Mouse (Mus musculus): ENCODE results near the gene Hyal1. TPM values are rescaled to one million over a fixed set of nuclear protein-coding genes. Genes with fewer than 3 reads are reported as not detected.
"Not testable (repeated sequence)": the region's sequence is repeated elsewhere in the genome, so short reads cannot be mapped to it uniquely, and the experiment has no call there.

Gene Hyal1
- polyA plus RNA-seq, 1 experiment: 3.3 TPM

GRCm38 (mm10) chr9:107556346-107556745, 20.4 kb upstream of the Hyal1 start:
- Histone ChIP-seq H3K36me3 (ENCODE audit: control insufficient read depth, insufficient read depth) (peaks cover 43% of the 10 kb centered on the region), H3K27me3 (ENCODE audit: control insufficient read depth, insufficient read depth, insufficient read length) (no peaks in the 10 kb centered on the region)
- TF ChIP-seq E2F4 (IDR thresholded peaks at IDR 0.05; ENCODE audit: insufficient read depth) (no peak), USF1 (IDR thresholded peaks at IDR 0.05; ENCODE audit: low read depth) (no peak)

GRCm38 (mm10) chr9:107563029-107563581, 13.6 kb upstream of the Hyal1 start, which contains the start of gene Tusc2:
Gene Tusc2 (plus strand): TSS chr9:107563255.
- Histone ChIP-seq H3K79me2 (ENCODE audit: control insufficient read depth, insufficient read depth) (peaks cover 14% of the 10 kb centered on the region), H3ac (ENCODE audit: control insufficient read depth, insufficient read length) (peak within 1 kb of the TSS; percentile 43), H3K4me3 (peak within 1 kb of the TSS; percentile 41), H3K36me3 (ENCODE audit: control insufficient read depth, insufficient read depth) (peaks cover 38% of the 10 kb centered on the region), H3K27me3 (ENCODE audit: control insufficient read depth, insufficient read depth, insufficient read length) (no peaks in the 10 kb centered on the region), H3K4me2 (ENCODE audit: low read depth) (peak within 1 kb of the TSS; percentile 80)
- TF ChIP-seq POLR2A (IDR thresholded peaks at IDR 0.05; ENCODE audit: insufficient read length, low read depth) (peak; percentile 70), USF1 (IDR thresholded peaks at IDR 0.05; ENCODE audit: low read depth) (no peak), CEBPB (IDR thresholded peaks at IDR 0.05; ENCODE audit: insufficient read depth, poor library complexity, severe bottlenecking) (no peak), MAX (IDR thresholded peaks at IDR 0.05; ENCODE audit: low read depth) (no peak), TCF12 (IDR thresholded peaks at IDR 0.05; ENCODE audit: insufficient read depth, poor library complexity, severe bottlenecking) (no peak), REST (IDR thresholded peaks at IDR 0.05; ENCODE audit: insufficient read depth, insufficient read length) (no peak), SRF (IDR thresholded peaks at IDR 0.05; ENCODE audit: control insufficient read depth, insufficient read length, low read depth) (no peak), E2F4 (IDR thresholded peaks at IDR 0.05; ENCODE audit: insufficient read depth) (no peak), POLR2AphosphoS2 (IDR thresholded peaks at IDR 0.05; ENCODE audit: insufficient read length, low read depth) (peak; percentile 100), MYOD1 (IDR thresholded peaks at IDR 0.05; ENCODE audit: control insufficient read depth in 1 of 3, insufficient read length in 2 of 3, low read depth in 2 of 3) (no peak), MYOG (IDR thresholded peaks at IDR 0.05; ENCODE audit: control insufficient read depth in 1 of 3, insufficient read depth in 1 of 3, insufficient read length in 2 of 3, low read depth in 2 of 3) (peak in 1 of 3 experiments; percentile 41), TCF3 (IDR thresholded peaks at IDR 0.05; ENCODE audit: insufficient read length, low read depth) (no peak)

More at GRCm38 (mm10) chr9:107556346-107556745, 20.4 kb upstream of the Hyal1 start:
- H3K79me2 ChIP-seq (ENCODE audit: control insufficient read depth, insufficient read depth): peaks cover 52% of the 10 kb centered on the region
- H3K4me2 ChIP-seq (ENCODE audit: low read depth): peak overlapping the region; percentile 48
- H3ac ChIP-seq (ENCODE audit: control insufficient read depth, insufficient read length): no peak overlapping the region
- H3K4me3 ChIP-seq: peak overlapping the region; percentile 96

DNA sequence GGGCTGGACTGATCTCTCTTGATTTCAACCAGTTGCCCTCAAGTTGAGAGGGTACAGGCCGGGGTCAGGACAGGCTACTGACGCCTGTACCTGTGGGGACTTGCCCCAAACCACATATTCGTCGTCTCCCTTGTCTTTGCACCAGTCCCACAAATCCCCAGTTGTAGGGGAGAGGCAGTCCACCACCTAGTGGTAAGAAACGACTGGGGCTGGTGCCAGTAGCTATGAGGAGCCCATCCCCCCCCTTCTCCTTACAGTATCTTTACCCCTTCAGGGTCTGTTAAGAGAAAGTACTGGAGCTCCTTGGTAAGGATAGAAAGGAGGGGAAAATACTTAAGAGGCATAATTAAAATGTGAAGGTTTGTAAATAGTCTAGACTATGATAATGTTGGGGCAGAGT, 11.2 kb upstream of the Hyal1 start:
- Histone ChIP-seq H3K79me2 (ENCODE audit: control insufficient read depth, insufficient read depth) (peaks cover 20% of the 10 kb centered on the region), H3K36me3 (ENCODE audit: control insufficient read depth, insufficient read depth) (peaks cover 14% of the 10 kb centered on the region)
- not testable (repeated sequence) for H3ac ChIP-seq (ENCODE audit: control insufficient read depth, insufficient read length); H3K27me3 ChIP-seq (ENCODE audit: control insufficient read depth, insufficient read depth, insufficient read length); H3K4me3 ChIP-seq; H3K4me2 ChIP-seq (ENCODE audit: low read depth)

DNA sequence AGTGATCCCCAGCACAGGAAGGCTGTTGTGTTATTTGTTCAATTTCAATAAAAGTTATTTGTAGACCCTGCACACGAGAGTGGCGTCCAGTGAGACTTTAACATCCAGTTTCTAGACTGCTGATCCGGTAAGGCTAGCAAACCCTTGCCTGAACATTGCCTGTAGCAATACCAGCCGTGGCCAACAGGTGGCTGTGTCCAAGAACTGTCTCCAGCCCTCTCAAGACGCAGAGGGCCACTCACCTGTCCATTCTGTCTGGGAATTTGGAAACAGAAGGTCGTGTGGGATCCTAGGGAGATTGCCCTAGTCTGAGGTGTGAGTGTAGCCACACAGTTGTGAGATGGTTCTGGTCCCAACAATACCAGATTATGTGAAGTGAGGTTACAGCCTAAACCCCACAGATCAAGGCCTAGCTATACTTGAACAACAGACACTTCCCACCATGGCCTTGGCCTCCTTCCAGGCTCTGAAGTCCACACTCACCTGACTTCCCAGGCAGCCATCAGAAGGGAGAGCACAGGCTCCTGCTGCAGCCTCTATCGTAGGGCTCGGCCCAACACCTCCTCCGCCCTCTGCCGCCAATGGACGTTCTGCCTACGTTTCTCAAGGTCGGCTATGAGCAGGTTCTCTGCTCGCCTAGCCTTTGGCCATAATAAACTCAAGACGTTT, 10.6 kb upstream of the Hyal1 start:
- Histone ChIP-seq H3K4me2 (ENCODE audit: low read depth) (no peak overlapping the region), H3K4me3 (no peak overlapping the region), H3K36me3 (ENCODE audit: control insufficient read depth, insufficient read depth) (peaks cover 8% of the 10 kb centered on the region), H3K79me2 (ENCODE audit: control insufficient read depth, insufficient read depth) (peaks cover 20% of the 10 kb centered on the region), H3K27me3 (ENCODE audit: control insufficient read depth, insufficient read depth, insufficient read length) (no peaks in the 10 kb centered on the region), H3ac (ENCODE audit: control insufficient read depth, insufficient read length) (no peak overlapping the region)
- TF ChIP-seq POLR2AphosphoS2 (IDR thresholded peaks at IDR 0.05; ENCODE audit: insufficient read length, low read depth) (peak; percentile 16), USF1 (IDR thresholded peaks at IDR 0.05; ENCODE audit: low read depth) (no peak), E2F4 (IDR thresholded peaks at IDR 0.05; ENCODE audit: insufficient read depth) (no peak), POLR2A (IDR thresholded peaks at IDR 0.05; ENCODE audit: insufficient read length, low read depth) (no peak), MYOG (IDR thresholded peaks at IDR 0.05; ENCODE audit: control insufficient read depth in 1 of 3, insufficient read depth in 1 of 3, insufficient read length in 2 of 3, low read depth in 2 of 3) (no peak), CEBPB (IDR thresholded peaks at IDR 0.05; ENCODE audit: insufficient read depth, poor library complexity, severe bottlenecking) (no peak), TCF12 (IDR thresholded peaks at IDR 0.05; ENCODE audit: insufficient read depth, poor library complexity, severe bottlenecking) (no peak), MYOD1 (IDR thresholded peaks at IDR 0.05; ENCODE audit: control insufficient read depth in 1 of 3, insufficient read length in 2 of 3, low read depth in 2 of 3) (peak in 1 of 3 experiments; percentile 24)

DNA sequence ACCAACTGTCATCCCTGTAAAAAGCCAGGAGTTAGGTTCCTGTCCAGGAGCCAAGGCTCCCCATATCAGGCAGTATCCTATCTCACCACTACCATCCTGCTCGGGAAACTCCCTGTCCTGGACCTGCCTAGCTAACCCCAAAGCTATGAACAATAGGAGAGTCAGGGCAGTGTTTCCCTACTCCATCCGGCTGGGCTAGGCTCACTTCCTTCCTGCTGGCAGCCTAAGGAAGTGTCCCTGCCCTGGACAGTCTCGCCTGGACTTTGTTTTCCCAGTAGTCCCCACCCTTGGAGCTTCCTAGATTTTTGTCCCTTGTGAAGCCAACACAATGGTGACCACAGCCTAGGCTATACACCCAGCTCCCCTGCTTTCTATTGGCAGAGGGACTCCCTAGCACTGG, 9.9 kb upstream of the Hyal1 start:
- Histone ChIP-seq H3ac (ENCODE audit: control insufficient read depth, insufficient read length) (no peak overlapping the region), H3K79me2 (ENCODE audit: control insufficient read depth, insufficient read depth) (peaks cover 20% of the 10 kb centered on the region), H3K36me3 (ENCODE audit: control insufficient read depth, insufficient read depth) (peaks cover under 1% of the 10 kb centered on the region), H3K27me3 (ENCODE audit: control insufficient read depth, insufficient read depth, insufficient read length) (no peaks in the 10 kb centered on the region), H3K4me2 (ENCODE audit: low read depth) (no peak overlapping the region), H3K4me3 (no peak overlapping the region)
- no peak for TF ChIP-seq MYOG (IDR thresholded peaks at IDR 0.05; ENCODE audit: control insufficient read depth in 1 of 3, insufficient read depth in 1 of 3, insufficient read length in 2 of 3, low read depth in 2 of 3)
- TF ChIP-seq POLR2AphosphoS2 (IDR thresholded peaks at IDR 0.05; ENCODE audit: insufficient read length, low read depth): no peak
- TF ChIP-seq USF1 (IDR thresholded peaks at IDR 0.05; ENCODE audit: low read depth): no peak
- no peak for TF ChIP-seq CEBPB (IDR thresholded peaks at IDR 0.05; ENCODE audit: insufficient read depth, poor library complexity, severe bottlenecking)
- no peak for TF ChIP-seq SRF (IDR thresholded peaks at IDR 0.05; ENCODE audit: control insufficient read depth, insufficient read length, low read depth)
- no peak for TF ChIP-seq TCF3 (IDR thresholded peaks at IDR 0.05; ENCODE audit: insufficient read length, low read depth)
- TF ChIP-seq MYOD1 (IDR thresholded peaks at IDR 0.05; ENCODE audit: control insufficient read depth in 1 of 3, insufficient read length in 2 of 3, low read depth in 2 of 3): no peak
- TF ChIP-seq POLR2A (IDR thresholded peaks at IDR 0.05; ENCODE audit: insufficient read length, low read depth): no peak
- TF ChIP-seq TCF12 (IDR thresholded peaks at IDR 0.05; ENCODE audit: insufficient read depth, poor library complexity, severe bottlenecking): no peak
- no peak for TF ChIP-seq E2F4 (IDR thresholded peaks at IDR 0.05; ENCODE audit: insufficient read depth)
- TF ChIP-seq MAX (IDR thresholded peaks at IDR 0.05; ENCODE audit: low read depth): no peak
- TF ChIP-seq REST (IDR thresholded peaks at IDR 0.05; ENCODE audit: insufficient read depth, insufficient read length): no peak
